Mouse (Mus musculus): ENCODE results near the gene Foxo6. TPM values are rescaled to one million over a fixed set of nuclear protein-coding genes. Genes with fewer than 3 reads are reported as not detected.

Gene Foxo6
- 10 to 100 TPM; 60.4 to 61.7 TPM for total RNA-seq (2021)
- long read RNA-seq, transcript Foxo6-201 (2 exons, 2,615 nt) = major isoform, 53 of 69 reads
- long read RNA-seq, partial matches to known transcripts = 0 of 69 reads
- long read RNA-seq, other reads (novel, unspliced or antisense) = 16 of 69 reads

GRCm38 (mm10) chr4:120287290-120288111 lies at the start of gene Foxo6:
TSS of gene Foxo6 (minus strand) at chr4:120287349.
- peak; percentile 99 for DNase-seq (ENCODE audit: low spot score in 2 of 2)

DNA sequence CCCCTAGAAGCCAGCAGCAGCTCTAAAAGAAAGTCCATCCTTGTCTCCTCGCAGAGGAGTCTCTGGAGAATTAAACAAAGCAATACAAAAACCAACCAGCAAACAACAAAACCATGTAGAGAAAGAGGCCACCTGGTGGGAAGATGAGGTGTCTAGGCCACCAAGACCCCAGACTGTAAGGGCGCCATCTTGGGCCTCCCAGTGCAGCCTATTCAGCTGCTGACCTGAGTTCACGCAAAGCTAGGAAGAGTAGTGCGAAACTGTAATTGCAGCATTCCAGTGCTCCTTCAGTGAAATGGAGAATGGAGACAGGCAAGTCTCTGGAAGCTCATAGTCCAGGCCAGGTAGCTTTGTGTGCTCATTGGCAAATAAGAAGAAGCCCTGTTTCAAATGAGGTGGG lies 47.2 kb upstream of the Foxo6 start:
- no peak for DNase-seq (ENCODE audit: low spot score in 2 of 2)

GRCm38 (mm10) chr4:120332934-120333421 lies 45.8 kb upstream of the Foxo6 start:
- peak in 1 of 2 experiments; percentile 25 for DNase-seq (ENCODE audit: low spot score in 2 of 2)

DNA sequence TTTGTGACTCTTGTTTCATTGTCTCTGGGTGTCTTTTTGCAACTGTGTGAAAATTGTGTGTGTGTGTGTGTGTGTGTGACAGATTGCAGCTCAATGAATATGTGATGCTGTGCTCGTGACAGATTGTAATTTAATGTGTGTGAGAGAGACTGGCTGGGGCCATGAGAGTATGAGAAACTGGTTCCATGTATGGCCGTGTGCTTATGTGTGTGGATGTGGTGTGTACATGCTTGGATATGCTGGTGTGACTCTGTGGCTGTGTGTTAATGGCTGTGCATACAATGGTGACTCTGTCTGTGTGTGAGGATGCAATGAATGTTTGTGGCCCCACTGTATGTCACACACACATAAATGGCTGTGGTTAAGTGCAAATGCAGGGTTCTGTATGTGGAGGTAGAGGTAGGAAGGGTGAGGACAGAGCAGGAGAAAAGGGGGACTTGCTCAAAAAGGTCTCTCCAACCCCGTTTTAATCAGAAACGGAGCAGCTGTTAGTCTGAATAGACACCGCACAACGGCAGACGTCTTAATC lies 45.3 kb upstream of the Foxo6 start:
- DNase-seq (ENCODE audit: low spot score in 2 of 2) = peak in 1 of 2 experiments; percentile 17

- DNase-seq (ENCODE audit: low spot score in 2 of 2) = no peak
Measured at GRCm38 (mm10) chr4:120331992-120332391, 44.8 kb upstream of the Foxo6 start.

- DNase-seq (ENCODE audit: low spot score in 2 of 2) = no peak
Measured at GRCm38 (mm10) chr4:120331541-120331940, 44.4 kb upstream of the Foxo6 start.

- DNase-seq (ENCODE audit: low spot score in 2 of 2) = no peak
Measured at GRCm38 (mm10) chr4:120325748-120326147, 38.6 kb upstream of the Foxo6 start.

- DNase-seq (ENCODE audit: low spot score in 2 of 2) = no peak
Measured at GRCm38 (mm10) chr4:120325051-120325450, 37.9 kb upstream of the Foxo6 start.

DNA sequence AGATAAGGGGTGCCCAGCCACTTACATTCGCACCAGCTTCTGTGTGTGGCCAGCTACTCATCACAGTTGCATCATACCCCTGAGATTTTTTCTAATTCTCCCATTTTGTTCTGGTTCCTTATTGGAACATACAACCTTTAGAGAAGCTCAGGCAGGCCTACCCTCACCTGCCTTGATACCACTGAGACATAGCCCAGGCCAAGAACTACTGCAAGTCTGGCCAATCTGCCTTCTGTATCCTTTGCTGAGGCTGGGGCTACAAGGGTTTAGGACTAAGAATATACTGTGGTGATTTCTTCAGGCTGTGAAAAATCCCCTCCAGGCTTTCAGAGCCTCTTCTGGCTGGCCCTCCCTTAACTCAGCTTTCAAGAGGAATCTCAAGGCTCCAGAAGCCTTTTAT lies 36.7 kb upstream of the Foxo6 start:
- DNase-seq (ENCODE audit: low spot score in 2 of 2) = no peak

DNA sequence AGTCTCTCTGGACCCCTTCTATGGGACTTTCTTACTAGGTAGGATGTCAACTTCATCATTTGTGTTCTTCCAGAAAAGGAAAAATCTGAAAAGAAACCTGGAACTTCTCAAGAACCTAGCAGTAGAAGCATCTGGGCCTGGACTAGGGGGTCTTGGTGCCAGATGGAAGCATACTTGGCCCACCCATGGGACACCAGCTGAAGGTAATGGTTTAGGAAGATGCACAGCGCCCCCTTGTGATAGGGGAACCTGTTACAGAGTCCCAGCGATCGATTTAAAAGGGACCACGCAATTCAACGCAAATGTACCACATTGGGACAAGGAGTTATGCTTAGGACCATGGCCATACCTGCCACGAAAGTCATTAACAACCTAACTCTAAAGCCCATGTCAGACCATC lies 36.0 kb upstream of the Foxo6 start:
- DNase-seq (ENCODE audit: low spot score in 2 of 2) = peak; percentile 57 to 67

GRCm38 (mm10) chr4:120317541-120317940 lies 30.4 kb upstream of the Foxo6 start:
- DNase-seq (ENCODE audit: low spot score in 2 of 2) = no peak

DNA sequence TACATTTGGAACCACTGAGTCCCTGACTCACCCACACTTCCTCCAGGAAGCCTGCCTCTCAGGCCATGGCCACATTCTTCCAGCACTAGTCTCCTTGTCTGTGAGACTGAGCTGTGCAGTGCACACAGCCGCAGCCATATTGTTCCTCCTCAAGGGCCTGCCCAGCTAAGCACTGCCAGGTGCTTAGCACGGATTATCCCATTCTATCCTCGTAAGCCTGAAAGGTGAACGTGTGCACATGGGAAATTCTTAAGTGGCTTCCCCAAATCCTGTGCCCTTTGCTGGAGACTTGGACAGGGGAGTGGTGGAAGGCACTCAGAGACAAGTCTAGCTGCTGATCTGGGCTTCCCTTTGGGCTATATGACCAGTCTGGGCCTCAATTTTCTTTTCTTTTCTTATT lies 29.6 kb upstream of the Foxo6 start:
- no peak for DNase-seq (ENCODE audit: low spot score in 2 of 2)

DNA sequence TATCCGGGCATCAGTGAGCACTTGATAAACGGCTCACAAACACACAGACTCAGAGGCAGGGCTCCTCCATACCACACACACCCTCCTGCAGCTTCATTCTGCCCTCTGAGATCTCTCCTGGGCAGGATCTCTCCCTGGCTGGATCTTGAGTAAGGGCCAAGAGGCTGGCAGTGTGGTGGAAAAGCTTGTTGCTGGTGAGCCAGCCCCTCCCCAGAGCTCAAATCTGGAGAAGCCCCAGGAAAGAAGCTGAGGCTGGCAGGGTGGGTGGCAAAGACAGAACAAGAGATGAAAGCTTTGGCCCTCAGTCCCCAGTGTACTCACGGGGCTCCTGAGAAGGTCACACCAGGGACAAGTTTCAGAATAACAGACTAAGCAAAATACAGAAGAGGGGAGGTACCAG lies 27.4 kb upstream of the Foxo6 start:
- no peak for DNase-seq (ENCODE audit: low spot score in 2 of 2)

GRCm38 (mm10) chr4:120313309-120313708 lies 26.2 kb upstream of the Foxo6 start:
- no peak for DNase-seq (ENCODE audit: low spot score in 2 of 2)

- no peak for DNase-seq (ENCODE audit: low spot score in 2 of 2)
Measured at GRCm38 (mm10) chr4:120304580-120304979, 17.4 kb upstream of the Foxo6 start.

GRCm38 (mm10) chr4:120299287-120299686 lies 12.1 kb upstream of the Foxo6 start:
- DNase-seq (ENCODE audit: low spot score in 2 of 2) = no peak

DNA sequence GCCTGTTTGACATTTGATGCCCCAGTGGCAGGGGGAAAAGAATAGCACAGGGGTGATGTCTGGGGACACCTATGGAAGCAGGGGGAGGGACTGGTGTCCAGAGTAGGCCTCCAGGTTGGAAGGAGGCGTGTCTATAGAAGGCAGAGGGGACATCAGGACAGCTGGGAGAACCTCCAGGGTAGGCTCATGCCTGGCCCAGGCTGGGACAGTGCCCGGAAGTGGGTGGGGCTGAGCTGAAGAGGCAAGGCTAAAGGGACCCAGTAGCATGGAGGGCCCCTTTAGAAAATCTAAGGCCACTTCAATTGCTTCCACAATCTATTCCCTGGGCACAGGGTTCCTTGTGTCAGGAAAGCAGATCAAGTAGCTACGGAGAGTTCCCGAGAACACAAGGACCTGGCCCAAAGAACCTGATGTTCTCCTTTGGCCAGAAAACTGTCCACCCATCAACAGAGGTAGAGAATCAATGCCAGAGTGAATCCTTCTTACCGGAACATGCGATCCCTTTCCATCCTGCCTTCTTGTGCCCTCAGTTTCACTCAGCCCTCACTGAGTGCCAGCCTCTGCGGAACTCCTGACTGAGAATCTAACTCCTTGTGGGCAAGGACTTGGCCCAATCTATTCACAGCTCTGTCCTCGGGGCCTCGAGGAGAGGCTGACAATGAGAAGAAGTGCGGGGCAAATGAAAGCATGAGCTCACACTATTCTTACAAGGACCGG lies 4.1 kb upstream of the Foxo6 start:
- peak in 1 of 2 experiments; percentile 43 for DNase-seq (ENCODE audit: low spot score in 2 of 2)

- DNase-seq (ENCODE audit: low spot score in 2 of 2) = no peak
Measured at GRCm38 (mm10) chr4:120290486-120290885, 3.3 kb upstream of the Foxo6 start.

DNA sequence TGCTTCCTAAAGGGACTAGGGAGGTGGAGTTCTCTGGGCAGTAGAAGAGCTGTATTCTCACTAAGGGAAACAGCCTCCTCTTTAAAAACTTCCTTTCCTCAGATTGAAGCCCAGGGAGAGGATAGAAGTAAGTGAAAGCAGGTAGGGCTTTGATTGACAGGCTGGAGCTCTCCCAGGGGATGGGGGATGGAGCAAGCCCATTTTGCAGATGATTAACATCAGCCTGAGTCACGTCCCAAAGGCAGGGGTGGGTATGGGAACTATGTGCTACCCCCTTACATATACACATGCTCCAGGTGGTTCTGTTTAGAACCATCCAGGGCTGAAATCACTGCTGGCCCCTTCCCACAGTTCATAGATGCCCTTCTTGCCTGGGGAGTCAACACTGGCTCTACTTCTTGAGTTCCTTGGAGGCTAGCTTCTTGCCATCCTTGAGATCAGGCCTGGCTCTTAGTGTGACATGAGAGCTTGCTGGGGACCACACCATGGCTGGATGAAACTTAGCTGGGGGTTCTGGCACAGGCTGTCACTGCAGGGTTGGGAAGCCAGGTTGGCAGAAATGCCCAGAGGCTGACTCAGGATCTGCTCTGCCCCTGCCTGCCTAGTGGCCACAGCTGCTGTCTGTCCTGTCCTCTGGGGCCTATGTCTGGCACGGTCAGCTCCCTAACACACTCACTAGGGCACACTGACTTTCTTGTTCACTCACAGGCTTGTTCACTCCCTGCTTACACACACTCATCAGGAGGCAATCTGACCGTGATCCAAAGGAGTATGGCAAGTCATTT lies 2.2 kb upstream of the Foxo6 start:
- DNase-seq (ENCODE audit: low spot score in 2 of 2) = peak in 1 of 2 experiments; percentile 6

GRCm38 (mm10) chr4:120286761-120287241 lies 348 bp downstream of the Foxo6 start:
- DNase-seq (ENCODE audit: low spot score in 2 of 2) = peak; percentile 31 to 53

GRCm38 (mm10) chr4:120285730-120286129 lies 1.4 kb downstream of the Foxo6 start:
- peak in 1 of 2 experiments; percentile 20 for DNase-seq (ENCODE audit: low spot score in 2 of 2)

Data from layer of hippocampus, postnatal 10 days (tissue).